Mouse (Mus musculus) Patski (cell line): Measurements from ENCODE around the gene Ccdc78. TPM values are rescaled to one million over a fixed set of nuclear protein-coding genes. Genes with fewer than 3 reads are reported as not detected.

ENCODE experiments used
- ATAC-seq: fragments of 100-300 bp; one replicate; pipeline ENCODE4 v1.8.0; 2021
- CTCF ChIA-PET: fragments of 350-600 bp; sonication (Branson Sonifier 250); formaldehyde crosslinking; loops from one replicate; lab custom pipeline; 2022; ENCODE audit warnings: inconsistent platforms; lab: Charles Lee
- POLR2A ChIA-PET: fragments of 350-600 bp; sonication (Branson Sonifier 250); formaldehyde crosslinking; loops from one replicate; lab custom pipeline; 2022; ENCODE audit warnings: antibody characterized with exemption, inconsistent platforms; lab: Charles Lee
- DNase-seq: peaks from one replicate; pipeline ENCODE4 v3.0.0-alpha.2; 2011; ENCODE audit warnings: low read depth, low spot score
- H3K27me3 ChIP-seq: fragments of 371-371 bp; one replicate; pipeline ENCODE4 v1.5.1; 2021
- CTCF ChIP-seq: fragments of 100-300 bp; IDR thresholded peaks from one replicate; pipeline ENCODE4 v1.5.1; 2021
- in situ Hi-C: fragments of 300-500 bp; cut with MboI; formaldehyde crosslinking; loops from 3 replicates; pipeline ENCODE4 v1.11.1; 2018; ENCODE audit warnings: low pct_unique_long_range_greater_than_20kb, mixed read lengths
- polyA plus RNA-seq: library from polyadenylated mRNA; unstranded; gene quantifications from one replicate; pipeline ENCODE4 v1.2.3, GENCODE M21; 2021

Ccdc78 gene
- polyA plus RNA-seq, 1 experiment from 2014 or later: 0.30 TPM

DNA sequence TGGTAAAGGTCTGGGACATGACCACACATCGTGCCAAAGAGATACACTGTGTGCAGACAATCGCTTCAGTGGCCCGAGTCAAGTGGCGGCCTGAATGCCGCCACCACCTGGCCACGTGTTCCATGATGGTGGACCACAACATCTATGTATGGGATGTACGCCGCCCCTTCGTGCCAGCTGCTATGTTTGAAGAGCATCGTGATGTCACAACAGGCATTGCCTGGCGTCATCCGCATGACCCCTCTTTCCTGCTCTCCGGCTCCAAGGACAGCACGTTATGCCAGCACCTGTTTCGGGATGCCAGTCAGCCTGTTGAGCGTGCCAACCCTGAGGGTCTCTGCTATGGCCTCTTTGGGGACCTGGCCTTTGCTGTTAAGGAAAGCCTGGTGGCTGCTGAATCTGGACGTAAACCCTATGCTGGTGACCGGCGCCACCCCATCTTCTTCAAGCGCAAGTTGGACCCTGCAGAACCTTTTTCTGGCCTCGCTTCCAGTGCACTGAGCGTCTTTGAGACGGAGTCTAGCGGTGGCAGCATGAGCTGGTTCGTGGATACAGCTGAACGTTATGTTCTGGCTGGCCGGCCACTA, 39.7 kb downstream of the Ccdc78 start:
- TF ChIP-seq CTCF: no peak
- ChIA-PET CTCF (no interaction called here), POLR2A (interaction anchor here (1.2 kb wide), 1 partner anchor 12 kb away, joined by 3 read pairs; the partner anchor contains the start of gene Rhbdl1)
- H3K27me3 ChIP-seq: no peaks in the 10 kb centered on the region
- ATAC-seq (no peak), DNase-seq (no peak)
- in situ Hi-C loops: no loop called here

- POLR2A ChIA-PET: no interaction called here
- CTCF ChIA-PET: no interaction called here
- no peak for TF ChIP-seq CTCF
- no peak for DNase-seq
- in situ Hi-C loops: no loop called here
- ATAC-seq: no peak
- no peaks in the 10 kb centered on the region for H3K27me3 ChIP-seq
These were observed 40.6 kb downstream of the Ccdc78 start for GRCm38 (mm10) chr17:25827011-25827410.

GRCm38 (mm10) chr17:25827546-25828222, 41.3 kb downstream of the Ccdc78 start:
- no peak for DNase-seq
- TF ChIP-seq CTCF: no peak
- no peak for ATAC-seq
- in situ Hi-C loops: no loop called here
- CTCF ChIA-PET: no interaction called here
- H3K27me3 ChIP-seq: no peaks in the 10 kb centered on the region
- POLR2A ChIA-PET: interaction anchor here (0.7 to 1.1 kb wide), 2 partner anchors 9 to 47 kb away, joined by 3 to 4 read pairs; partner anchors contain the start of genes Mettl26 and Rhbdl1

DNA sequence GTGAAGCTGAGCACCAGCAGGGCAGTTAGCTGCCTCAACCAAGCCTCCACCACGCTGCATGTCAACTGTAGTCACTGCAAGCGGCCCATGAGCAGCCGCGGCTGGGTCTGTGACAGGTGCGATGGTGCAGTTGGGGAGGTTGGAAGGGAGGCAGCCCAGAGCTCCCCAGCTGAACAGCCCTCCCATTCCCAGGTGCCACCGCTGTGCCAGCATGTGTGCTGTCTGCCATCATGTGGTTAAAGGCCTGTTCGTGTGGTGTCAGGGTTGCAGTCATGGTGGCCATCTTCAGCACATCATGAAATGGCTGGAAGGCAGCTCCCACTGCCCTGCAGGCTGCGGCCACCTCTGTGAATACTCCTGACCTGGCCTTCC, 41.8 kb downstream of the Ccdc78 start:
- no peak for ATAC-seq
- in situ Hi-C loops: no loop called here
- CTCF ChIA-PET: no interaction called here

GRCm38 (mm10) chr17:25828712-25829557, 42.6 kb downstream of the Ccdc78 start, which contains the start of gene Jmjd8:
Gene Jmjd8 (plus strand): TSS chr17:25828867.
- POLR2A ChIA-PET: interaction anchor here (1.1 kb wide), 1 partner anchor 46 kb away, joined by 3 read pairs; the partner anchor contains the start of gene Mettl26
- no peaks in the 10 kb centered on the region for H3K27me3 ChIP-seq
- ATAC-seq (no peak), DNase-seq (no peak)
- CTCF ChIA-PET: no interaction called here
- no peak for TF ChIP-seq CTCF
- in situ Hi-C loops: no loop called here

More for the DNA sequence above, 41.8 kb downstream of the Ccdc78 start:
- no peak for TF ChIP-seq CTCF
- no peaks in the 10 kb centered on the region for H3K27me3 ChIP-seq
- POLR2A ChIA-PET: interaction anchor here (0.7 to 1.1 kb wide), 2 partner anchors 9 to 46 kb away, joined by 3 to 4 read pairs; partner anchors contain the start of genes Mettl26 and Rhbdl1
- no peak for DNase-seq

DNA sequence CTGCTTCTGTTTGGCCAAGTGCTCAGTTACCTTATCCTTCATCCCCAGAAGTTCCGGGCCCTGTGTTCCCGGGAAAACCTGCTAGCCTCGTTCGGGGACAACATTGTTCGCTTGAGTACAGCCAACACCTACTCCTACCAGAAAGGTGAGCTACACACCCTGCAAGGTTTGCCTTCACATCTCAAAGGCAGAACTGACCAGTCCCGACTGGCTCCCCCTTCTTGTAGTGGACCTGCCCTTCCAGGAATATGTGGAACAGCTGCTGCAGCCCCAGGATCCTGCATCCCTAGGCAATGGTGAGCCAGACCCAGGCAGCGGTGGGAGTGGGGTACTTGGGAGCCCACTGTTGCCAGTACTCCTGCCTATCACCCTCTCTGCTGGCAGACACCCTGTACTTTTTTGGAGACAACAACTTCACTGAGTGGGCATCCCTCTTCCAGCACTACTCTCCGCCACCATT, 43.2 kb downstream of the Ccdc78 start:
- in situ Hi-C loops: no loop called here
- DNase-seq (no peak), ATAC-seq (no peak)
- POLR2A ChIA-PET: no interaction called here
- no peak for TF ChIP-seq CTCF
- no peaks in the 10 kb centered on the region for H3K27me3 ChIP-seq
- CTCF ChIA-PET: no interaction called here

- ATAC-seq: no peak
- ChIA-PET POLR2A (no interaction called here), CTCF (no interaction called here)
- in situ Hi-C loops: no loop called here
- DNase-seq: no peak
- no peaks in the 10 kb centered on the region for H3K27me3 ChIP-seq
- no peak for TF ChIP-seq CTCF
These were observed 43.9 kb downstream of the Ccdc78 start for GRCm38 (mm10) chr17:25830200-25830753.

- no peaks in the 10 kb centered on the region for H3K27me3 ChIP-seq
- TF ChIP-seq CTCF: no peak
- DNase-seq (no peak), ATAC-seq (no peak)
- CTCF ChIA-PET: interaction anchor here (2.1 kb wide), 1 partner anchor 8 kb away, joined by 8 read pairs; the partner anchor contains the start of gene Wdr24
- in situ Hi-C loops: no loop called here
- POLR2A ChIA-PET: interaction anchor here (1.2 to 2.5 kb wide), 2 partner anchors 7 to 14 kb away, joined by 6 to 11 read pairs; partner anchors contain the start of gene Wdr24
These were observed 44.5 kb downstream of the Ccdc78 start for GRCm38 (mm10) chr17:25830806-25831431.

- DNase-seq (no peak), ATAC-seq (no peak)
- CTCF ChIA-PET: interaction anchor here (2.1 kb wide), 1 partner anchor 9 kb away, joined by 8 read pairs; the partner anchor contains the start of gene Wdr24
- in situ Hi-C loops: no loop called here
- POLR2A ChIA-PET: interaction anchor here (1.1 to 2.5 kb wide), 4 partner anchors 8 to 37 kb away, joined by 3 to 11 read pairs (median 6); partner anchors contain the start of gene Wdr24
- TF ChIP-seq CTCF: no peak
- H3K27me3 ChIP-seq: no peaks in the 10 kb centered on the region
These were observed 45.3 kb downstream of the Ccdc78 start for GRCm38 (mm10) chr17:25831451-25832281.
